Mouse (Mus musculus): Measurements from ENCODE around the gene Khnyn. TPM values are rescaled to one million over a fixed set of nuclear protein-coding genes. Genes with fewer than 3 reads are reported as not detected.

Gene Khnyn
- polyA plus RNA-seq (2014; fragmentation: Nextera tagmentation; extraction: Ambion mirVana), result 11.8 and 13.0 TPM in 2 replicates

- peaks cover 7% of the 10 kb centered on the region for H3K36me3 ChIP-seq (ENCODE audit: control insufficient read depth, insufficient read depth, low read length)
- ATAC-seq (ENCODE audit: insufficient read depth, low FRiP score, low TSS enrichment) (peak; percentile 97), DNase-seq (ENCODE audit: low spot score) (peak; percentile 91)
- H3K4me3 ChIP-seq (ENCODE audit: low read depth, low read length), result peak within 1 kb of the TSS; percentile 67
- H3K9ac ChIP-seq (ENCODE audit: low read length), result peak within 1 kb of the TSS; percentile 86
- WGBS, result 0% methylated on average over 26 of the region's 30 CpGs
- no peaks in the 10 kb centered on the region for H3K9me3 ChIP-seq (ENCODE audit: control insufficient read depth, low read length)
- H3K27me3 ChIP-seq (ENCODE audit: control insufficient read depth, insufficient read depth, low read length), result no peaks in the 10 kb centered on the region
- peak within 1 kb of the TSS; percentile 69 for H3K27ac ChIP-seq (ENCODE audit: low read depth, low read length)
- H3K4me1 ChIP-seq (ENCODE audit: control insufficient read depth, insufficient read depth, low read length), result peaks cover 8% of the 10 kb centered on the region; the same call in 1 of the 2 replicates
- H3K4me2 ChIP-seq (ENCODE audit: low read depth), result peak within 1 kb of the TSS; percentile 80
These were observed at the start of gene Khnyn for GRCm38 (mm10) chr14:55884713-55885113. Khnyn (plus strand) TSS chr14:55884947.

DNA sequence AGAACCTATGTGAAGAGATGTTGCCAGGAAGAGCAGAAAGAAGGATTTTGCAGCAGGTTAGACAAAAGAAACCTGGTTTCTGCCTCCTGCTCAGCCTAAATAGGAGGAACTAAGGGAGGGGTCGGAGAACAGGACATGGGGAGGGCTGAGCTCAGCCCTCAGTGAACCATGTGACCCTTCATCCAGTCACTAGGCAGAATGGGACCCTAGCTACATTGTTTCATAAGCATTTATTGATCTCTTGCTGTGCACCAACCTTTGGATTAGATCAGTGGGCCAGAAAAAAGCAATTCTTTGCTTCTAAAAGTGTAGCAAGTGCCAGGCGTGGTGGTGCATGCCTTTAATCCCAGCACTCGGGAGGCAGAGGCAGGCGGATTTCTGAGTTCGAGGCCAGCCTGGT lies 46.4 kb upstream of the Khnyn start:
- no peak for ATAC-seq (ENCODE audit: insufficient read depth, low FRiP score, low TSS enrichment)
- 89% methylated on average over 4 of the region's 5 CpGs for WGBS

DNA sequence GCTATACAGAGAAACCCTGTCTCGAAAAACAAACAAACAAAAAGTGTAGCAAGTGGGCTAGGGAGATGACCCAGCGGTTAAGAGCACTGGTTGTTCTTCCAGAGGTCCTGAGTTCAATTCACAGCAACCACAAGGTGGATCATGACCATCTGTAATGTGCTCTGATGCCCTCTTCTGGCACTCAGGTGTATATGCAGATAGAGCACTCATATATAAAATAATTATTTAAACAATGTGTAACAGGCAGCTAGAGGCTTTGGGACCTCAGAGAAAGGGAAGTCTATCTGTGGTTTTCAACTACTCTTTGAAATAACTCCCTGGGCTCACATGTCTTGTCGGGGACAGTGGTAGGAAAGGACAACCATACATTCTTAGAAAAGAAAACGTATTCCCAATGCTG lies 46.0 kb upstream of the Khnyn start:
- no peaks in the 10 kb centered on the region for H3K27me3 ChIP-seq (ENCODE audit: control insufficient read depth, insufficient read depth, low read length)
- ATAC-seq (ENCODE audit: insufficient read depth, low FRiP score, low TSS enrichment), result no peak
- no peak overlapping the region for H3K9ac ChIP-seq (ENCODE audit: low read length)
- WGBS, result 86% methylated on average over 4 of the region's 4 CpGs
- no peak for DNase-seq (ENCODE audit: low spot score)
- H3K36me3 ChIP-seq (ENCODE audit: control insufficient read depth, insufficient read depth, low read length), result no peaks in the 10 kb centered on the region
- H3K9me3 ChIP-seq (ENCODE audit: control insufficient read depth, low read length), result no peaks in the 10 kb centered on the region
- no peak overlapping the region for H3K4me2 ChIP-seq (ENCODE audit: low read depth)
- H3K4me1 ChIP-seq (ENCODE audit: control insufficient read depth, insufficient read depth, low read length), result no peaks in the 10 kb centered on the region
- no peak overlapping the region for H3K4me3 ChIP-seq (ENCODE audit: low read depth, low read length)
- no peak overlapping the region for H3K27ac ChIP-seq (ENCODE audit: low read depth, low read length)

More for the DNA sequence above, 46.4 kb upstream of the Khnyn start:
- Histone ChIP-seq H3K4me2 (ENCODE audit: low read depth) (no peak overlapping the region), H3K9me3 (ENCODE audit: control insufficient read depth, low read length) (no peaks in the 10 kb centered on the region), H3K9ac (ENCODE audit: low read length) (no peak overlapping the region), H3K4me3 (ENCODE audit: low read depth, low read length) (no peak overlapping the region), H3K4me1 (ENCODE audit: control insufficient read depth, insufficient read depth, low read length) (no peaks in the 10 kb centered on the region), H3K27ac (ENCODE audit: low read depth, low read length) (no peak overlapping the region), H3K36me3 (ENCODE audit: control insufficient read depth, insufficient read depth, low read length) (no peaks in the 10 kb centered on the region), H3K27me3 (ENCODE audit: control insufficient read depth, insufficient read depth, low read length) (no peaks in the 10 kb centered on the region)
- DNase-seq (ENCODE audit: low spot score), result no peak

GRCm38 (mm10) chr14:55840853-55841366 lies 43.8 kb upstream of the Khnyn start:
- no peak for DNase-seq (ENCODE audit: low spot score)
- WGBS, result 58% methylated on average over 4 of the region's 4 CpGs
- no peaks in the 10 kb centered on the region for H3K4me1 ChIP-seq (ENCODE audit: control insufficient read depth, insufficient read depth, low read length)

DNA sequence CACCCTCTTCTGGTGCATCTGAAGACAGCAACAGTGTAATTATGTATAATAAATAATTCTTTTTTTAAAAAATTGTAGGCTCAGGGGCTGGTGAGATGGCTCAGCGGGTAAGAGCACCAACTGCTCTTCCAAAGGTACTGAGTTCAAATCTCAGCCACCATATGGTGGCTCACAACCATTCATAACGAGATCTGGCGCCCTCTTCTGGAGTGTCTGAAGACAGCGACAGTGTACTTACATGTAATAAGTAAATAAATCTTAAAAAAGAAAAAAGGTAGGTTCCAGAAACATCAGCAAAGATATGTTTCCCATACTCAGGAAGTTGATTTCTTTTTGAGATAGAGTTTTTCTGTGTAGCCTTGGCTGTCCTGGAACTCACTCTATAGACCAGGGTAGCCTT lies 42.0 kb upstream of the Khnyn start:
- Histone ChIP-seq H3K4me2 (ENCODE audit: low read depth) (no peak overlapping the region), H3K4me3 (ENCODE audit: low read depth, low read length) (no peak overlapping the region), H3K9me3 (ENCODE audit: control insufficient read depth, low read length) (no peaks in the 10 kb centered on the region), H3K36me3 (ENCODE audit: control insufficient read depth, insufficient read depth, low read length) (no peaks in the 10 kb centered on the region), H3K4me1 (ENCODE audit: control insufficient read depth, insufficient read depth, low read length) (no peaks in the 10 kb centered on the region), H3K27ac (ENCODE audit: low read depth, low read length) (no peak overlapping the region), H3K9ac (ENCODE audit: low read length) (no peak overlapping the region), H3K27me3 (ENCODE audit: control insufficient read depth, insufficient read depth, low read length) (no peaks in the 10 kb centered on the region)
- ATAC-seq (ENCODE audit: insufficient read depth, low FRiP score, low TSS enrichment) (no peak), DNase-seq (ENCODE audit: low spot score) (no peak)
- 83% methylated on average over 4 of the region's 4 CpGs for WGBS

More at GRCm38 (mm10) chr14:55840853-55841366, 43.8 kb upstream of the Khnyn start:
- H3K4me3 ChIP-seq (ENCODE audit: low read depth, low read length), result no peak overlapping the region
- no peaks in the 10 kb centered on the region for H3K27me3 ChIP-seq (ENCODE audit: control insufficient read depth, insufficient read depth, low read length)
- H3K4me2 ChIP-seq (ENCODE audit: low read depth), result no peak overlapping the region
- ATAC-seq (ENCODE audit: insufficient read depth, low FRiP score, low TSS enrichment), result no peak
- H3K36me3 ChIP-seq (ENCODE audit: control insufficient read depth, insufficient read depth, low read length), result no peaks in the 10 kb centered on the region
- H3K9ac ChIP-seq (ENCODE audit: low read length), result no peak overlapping the region
- no peaks in the 10 kb centered on the region for H3K9me3 ChIP-seq (ENCODE audit: control insufficient read depth, low read length)
- H3K27ac ChIP-seq (ENCODE audit: low read depth, low read length), result no peak overlapping the region

- ATAC-seq (ENCODE audit: insufficient read depth, low FRiP score, low TSS enrichment) (no peak), DNase-seq (ENCODE audit: low spot score) (no peak)
- no peak overlapping the region for H3K9ac ChIP-seq (ENCODE audit: low read length)
- H3K4me3 ChIP-seq (ENCODE audit: low read depth, low read length), result no peak overlapping the region
- H3K27me3 ChIP-seq (ENCODE audit: control insufficient read depth, insufficient read depth, low read length), result no peaks in the 10 kb centered on the region
- WGBS, result 76% methylated on average over 9 of the region's 9 CpGs
- H3K27ac ChIP-seq (ENCODE audit: low read depth, low read length), result no peak overlapping the region
- H3K4me2 ChIP-seq (ENCODE audit: low read depth), result no peak overlapping the region
- no peaks in the 10 kb centered on the region for H3K4me1 ChIP-seq (ENCODE audit: control insufficient read depth, insufficient read depth, low read length)
- H3K36me3 ChIP-seq (ENCODE audit: control insufficient read depth, insufficient read depth, low read length), result no peaks in the 10 kb centered on the region
- H3K9me3 ChIP-seq (ENCODE audit: control insufficient read depth, low read length), result no peaks in the 10 kb centered on the region
These were observed 39.0 kb upstream of the Khnyn start for GRCm38 (mm10) chr14:55845506-55846294.

- Histone ChIP-seq H3K36me3 (ENCODE audit: control insufficient read depth, insufficient read depth, low read length) (no peaks in the 10 kb centered on the region), H3K27me3 (ENCODE audit: control insufficient read depth, insufficient read depth, low read length) (no peaks in the 10 kb centered on the region), H3K9ac (ENCODE audit: low read length) (no peak overlapping the region), H3K4me2 (ENCODE audit: low read depth) (no peak overlapping the region), H3K4me1 (ENCODE audit: control insufficient read depth, insufficient read depth, low read length) (peaks cover 23% of the 10 kb centered on the region), H3K9me3 (ENCODE audit: control insufficient read depth, low read length) (no peaks in the 10 kb centered on the region), H3K27ac (ENCODE audit: low read depth, low read length) (no peak overlapping the region), H3K4me3 (ENCODE audit: low read depth, low read length) (no peak overlapping the region)
- no peak for DNase-seq (ENCODE audit: low spot score)
- 70% methylated on average over 6 of the region's 6 CpGs for WGBS
- ATAC-seq (ENCODE audit: insufficient read depth, low FRiP score, low TSS enrichment), result no peak
These were observed 33.9 kb upstream of the Khnyn start for GRCm38 (mm10) chr14:55850885-55851284.

GRCm38 (mm10) chr14:55852646-55853551 lies 31.8 kb upstream of the Khnyn start:
- Histone ChIP-seq H3K27me3 (ENCODE audit: control insufficient read depth, insufficient read depth, low read length) (no peaks in the 10 kb centered on the region), H3K9me3 (ENCODE audit: control insufficient read depth, low read length) (no peaks in the 10 kb centered on the region), H3K4me2 (ENCODE audit: low read depth) (peak overlapping the region; percentile 72), H3K36me3 (ENCODE audit: control insufficient read depth, insufficient read depth, low read length) (no peaks in the 10 kb centered on the region), H3K4me1 (ENCODE audit: control insufficient read depth, insufficient read depth, low read length) (peaks cover 30% of the 10 kb centered on the region), H3K9ac (ENCODE audit: low read length) (peak overlapping the region; percentile 56), H3K27ac (ENCODE audit: low read depth, low read length) (peak overlapping the region; percentile 84), H3K4me3 (ENCODE audit: low read depth, low read length) (no peak overlapping the region; the same call in 1 of the 2 replicates)
- 4% methylated on average over 11 of the region's 11 CpGs for WGBS
- ATAC-seq (ENCODE audit: insufficient read depth, low FRiP score, low TSS enrichment) (peak; percentile 38), DNase-seq (ENCODE audit: low spot score) (peak; percentile 69)

Measured in neural tube, embryonic 11.5 days (tissue).